Mouse (Mus musculus): ENCODE results near the gene Sod2. TPM values are rescaled to one million over a fixed set of nuclear protein-coding genes. Genes with fewer than 3 reads are reported as not detected.
A peak's percentile ranks its signal among the peaks of the same experiment; 100 is the strongest.
"Not testable (repeated sequence)": the region's sequence is repeated elsewhere in the genome, so short reads cannot be mapped to it uniquely, and the experiment has no call there.

Sod2 gene
- total RNA-seq, 2 experiments from 2014 or later = 255 to 264 TPM

DNA sequence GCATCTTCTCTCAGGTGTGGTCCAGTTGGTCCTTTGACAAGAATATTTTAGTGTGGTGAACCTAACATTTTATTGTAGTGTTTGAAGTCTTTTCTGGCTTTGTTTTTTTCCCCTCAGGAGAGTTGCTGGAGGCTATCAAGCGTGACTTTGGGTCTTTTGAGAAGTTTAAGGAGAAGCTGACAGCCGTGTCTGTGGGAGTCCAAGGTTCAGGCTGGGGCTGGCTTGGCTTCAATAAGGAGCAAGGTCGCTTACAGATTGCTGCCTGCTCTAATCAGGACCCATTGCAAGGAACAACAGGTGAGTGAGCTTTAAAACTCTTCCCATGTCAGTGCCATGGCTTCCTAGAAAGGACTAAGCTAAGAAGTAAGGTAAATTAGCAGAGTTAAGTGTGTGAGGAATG lies 6.7 kb downstream of the Sod2 start:
- DNase-seq = no peak

DNA sequence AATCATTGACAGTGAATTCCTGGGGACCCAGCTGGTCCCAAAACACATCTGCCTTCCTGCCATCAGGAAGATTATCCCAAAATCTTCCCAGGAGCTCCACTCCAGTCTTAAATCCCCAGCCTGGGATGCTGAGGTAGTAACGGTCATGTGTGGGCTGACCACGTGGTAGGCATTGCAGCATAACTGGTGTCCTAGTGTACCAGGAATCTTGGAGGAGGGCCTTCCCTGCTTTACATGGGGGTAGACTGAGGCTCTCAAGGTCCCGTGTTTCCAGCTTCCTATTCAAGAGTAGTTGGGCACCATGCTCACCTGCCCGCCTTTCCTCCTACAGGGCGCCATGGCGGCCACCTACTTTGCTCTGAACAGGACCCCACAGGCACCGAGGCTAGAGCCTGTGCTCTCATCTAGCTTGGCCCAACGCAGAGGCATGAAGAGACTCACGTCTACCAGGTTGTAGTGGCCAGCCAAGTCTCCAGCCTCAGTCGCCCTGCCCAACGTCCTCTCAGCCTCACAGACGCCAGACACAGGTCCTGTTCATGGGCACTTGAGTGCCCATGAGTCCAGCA lies 30.1 kb downstream of the Sod2 start:
- DNase-seq = not testable (repeated sequence)

DNA sequence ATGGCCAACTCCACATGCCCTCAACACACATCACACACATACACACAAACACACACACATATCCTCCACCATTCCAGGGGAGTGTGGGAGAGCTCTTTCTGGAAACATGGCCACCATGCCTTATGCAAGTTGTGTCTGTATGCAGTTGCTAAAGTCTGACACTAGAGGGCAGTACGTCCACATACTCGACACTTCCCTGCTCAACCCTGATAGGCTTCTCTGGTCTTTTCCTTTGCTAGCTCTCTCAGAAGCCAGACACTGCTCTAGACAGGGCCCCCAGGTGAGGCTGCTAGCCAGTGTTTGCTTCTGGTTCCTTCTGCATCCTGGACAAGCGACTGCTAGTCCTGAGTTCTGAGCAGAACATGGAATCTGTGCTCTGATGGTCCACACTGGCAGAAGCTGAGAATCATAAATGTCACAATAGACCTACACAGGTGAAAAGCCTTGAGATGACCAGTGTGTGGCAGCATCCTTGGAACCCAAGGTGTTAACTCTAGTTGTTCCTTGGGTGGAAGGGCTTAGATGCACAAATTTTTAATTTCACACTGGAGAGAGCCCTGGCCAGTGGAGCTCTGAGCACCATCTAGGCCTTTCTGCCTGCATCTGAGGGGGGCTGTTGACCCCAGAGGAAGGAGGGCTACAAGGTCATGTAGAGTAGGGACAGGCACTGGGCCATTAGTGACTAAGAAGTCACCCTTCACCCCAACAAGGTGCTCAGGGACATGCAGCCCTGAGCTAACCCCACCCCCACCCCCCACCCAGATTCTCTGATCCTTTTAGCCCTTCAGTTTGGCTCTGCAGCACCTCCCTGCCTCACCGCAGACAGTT lies 37.4 kb downstream of the Sod2 start:
- DNase-seq = peak; percentile 36 to 45

- not testable (repeated sequence) for DNase-seq
Observed at GRCm38 (mm10) chr17:13052124-13052813, 45.6 kb downstream of the Sod2 start, which contains the start of gene Gpr31b. Gene Gpr31b (minus strand): TSS chr17:13052296.

DNA sequence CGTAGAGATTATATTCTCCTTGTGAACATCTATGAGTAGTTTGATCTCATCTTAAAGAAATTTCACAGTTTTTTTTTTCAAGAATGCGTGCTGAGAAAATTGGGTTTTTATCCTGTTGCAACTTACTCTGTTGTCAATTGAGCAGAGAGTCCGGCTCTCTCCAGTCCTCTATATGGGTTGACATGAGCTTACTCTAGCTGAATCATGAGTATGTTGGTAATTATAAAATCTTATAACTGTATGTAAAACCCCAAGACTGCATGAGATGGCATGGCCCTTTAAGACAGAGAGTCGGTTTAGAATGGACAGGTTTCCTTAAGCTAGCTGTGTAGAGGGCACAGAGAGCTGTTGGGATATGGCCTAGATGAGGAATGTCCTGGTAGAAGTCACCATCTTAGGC lies 54.2 kb downstream of the Sod2 start, which contains the start of gene Tcp10b:
Tcp10b (plus strand) TSS at position 301 of the 400 bp plus-strand sequence.
- not testable (repeated sequence) for DNase-seq

GRCm38 (mm10) chr17:13062882-13063281 lies 56.2 kb downstream of the Sod2 start:
- not testable (repeated sequence) for DNase-seq

DNA sequence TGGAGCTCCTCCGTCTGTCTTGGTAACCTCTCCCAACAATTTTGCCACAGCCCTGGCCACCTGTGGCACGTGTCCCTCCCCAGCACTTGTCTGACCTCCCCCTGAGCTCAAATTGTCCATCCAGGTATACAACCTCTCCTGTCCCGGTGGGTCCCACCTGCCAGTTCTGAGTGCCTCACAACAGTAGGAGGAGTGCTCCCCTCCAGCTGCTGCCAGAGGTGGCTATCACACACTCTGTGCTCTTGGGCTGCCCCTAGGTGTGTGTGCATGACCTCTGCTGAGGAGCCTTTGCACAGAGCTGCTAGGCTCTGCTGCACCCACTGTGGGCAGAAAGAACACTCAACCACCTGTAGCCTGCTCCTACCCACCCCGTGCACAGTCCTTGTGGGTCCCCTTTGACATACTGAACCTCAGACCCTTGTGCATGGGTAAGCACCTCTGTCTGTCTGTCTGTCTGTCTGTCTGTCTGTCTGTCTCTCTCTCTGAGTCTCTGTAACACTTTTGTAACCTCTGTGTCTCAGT lies 61.3 kb downstream of the Sod2 start:
- DNase-seq = not testable (repeated sequence)

DNA sequence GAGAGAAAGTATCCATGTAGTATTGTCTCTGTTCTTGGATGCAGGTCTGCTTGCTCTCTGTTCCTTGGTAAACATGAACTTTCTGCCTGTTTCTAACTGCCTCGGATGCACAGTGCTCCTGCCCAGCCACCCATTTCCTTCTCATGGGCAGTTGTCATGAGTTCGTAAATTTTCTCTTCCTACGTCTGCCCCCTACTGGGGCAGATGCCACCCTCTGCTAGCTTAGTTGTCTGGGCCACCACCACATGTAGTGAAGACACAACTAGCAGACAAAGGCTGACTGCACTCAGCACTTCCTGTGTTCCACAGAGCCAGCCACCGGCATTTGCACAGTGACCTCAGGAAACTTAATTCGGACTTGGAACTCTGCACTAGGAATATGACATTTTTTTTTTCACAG lies 62.6 kb downstream of the Sod2 start:
- DNase-seq = not testable (repeated sequence)

Other genes starting within 250 kb of the Sod2 start
- 10 to 100 TPM; 29.0 to 30.9 TPM for gene Igf2r, start 237.2 kb upstream of the Sod2 start, total RNA-seq (2021)
- 10 to 100 TPM; 52.1 to 63.5 TPM for gene Mas1, start 138.7 kb upstream of the Sod2 start, total RNA-seq (2021)
- gene Mrgprh, start 130.8 kb upstream of the Sod2 start, total RNA-seq (2021) = not detected
- gene Pnldc1, start 96.6 kb upstream of the Sod2 start, total RNA-seq (2021) = 1 to 10 TPM; 3.2 to 3.3 TPM
- 100 to 1,000 TPM; 218 to 221 TPM for gene Tcp1, start 91.1 kb upstream of the Sod2 start, total RNA-seq (2021)
- 10 to 100 TPM; 61.5 to 64.5 TPM for gene Mrpl18, start 90.5 kb upstream of the Sod2 start, total RNA-seq (2021)
- gene Acat3, start 66.2 kb upstream of the Sod2 start, total RNA-seq (2021) = 1 to 10 TPM; 3.8 to 5.1 TPM
- 10 to 100 TPM; 46.7 to 47.3 TPM for gene Acat2, start 46.1 kb upstream of the Sod2 start, total RNA-seq (2021)
- 10 to 100 TPM; 55.6 to 63.8 TPM for gene Wtap, start 12.7 kb upstream of the Sod2 start, total RNA-seq (2021)
- gene Gpr31b, start 45.5 kb downstream of the Sod2 start, total RNA-seq (2021) = not detected
- under 1 TPM; 0.18 to 0.70 TPM for gene Tcp10b, start 54.3 kb downstream of the Sod2 start, total RNA-seq (2021)
- not detected for gene Unc93a, start 125.0 kb downstream of the Sod2 start, total RNA-seq (2021)
- gene Smok2a, start 214.3 kb downstream of the Sod2 start, total RNA-seq (2021) = not detected
- gene Smok2b, start 223.4 kb downstream of the Sod2 start, total RNA-seq (2021) = not detected

Data from layer of hippocampus, postnatal 36 days (tissue).